Mouse (Mus musculus): ENCODE measurements around the gene Cd22. TPM values are rescaled to one million over a fixed set of nuclear protein-coding genes. Genes with fewer than 3 reads are reported as not detected.

Gene Cd22
- total and polyA plus RNA-seq, 3 experiments, result 0.22 TPM; not detected in 2

GRCm38 (mm10) chr7:30847386-30847785 lies 32.8 kb downstream of the Cd22 start:
- peaks cover 11% of the 10 kb centered on the region for H3K4me1 ChIP-seq (ENCODE audit: insufficient read depth, low read depth, low read length)
- DNase-seq (ENCODE audit: low spot score) (no peak), ATAC-seq (ENCODE audit: extremely low read depth, insufficient number of reproducible peaks, low FRiP score, poor library complexity, severe bottlenecking) (no peak)
- no peaks in the 10 kb centered on the region for H3K9me3 ChIP-seq (replicated peaks)
- H3K27me3 ChIP-seq (ENCODE audit: insufficient read depth, low read length), result no peaks in the 10 kb centered on the region
- no peak overlapping the region for H3K4me3 ChIP-seq (ENCODE audit: low read depth, low read length)
- no peak for TF ChIP-seq GATA1 (IDR thresholded peaks at IDR 0.05; ENCODE audit: borderline replicate concordance, low read length)
- no peak for TF ChIP-seq CTCF (IDR thresholded peaks at IDR 0.05; ENCODE audit: low read depth, low read length)
- TF ChIP-seq TAL1 (conservative IDR thresholded peaks at IDR 0.05; ENCODE audit: low read depth, low read length), result no peak
- no peak for TF ChIP-seq GATA2 (IDR thresholded peaks at IDR 0.05; ENCODE audit: borderline replicate concordance, low read depth, low read length)
- TF ChIP-seq POLR2AphosphoS5 (IDR thresholded peaks at IDR 0.05; ENCODE audit: insufficient replicate concordance, low read depth, low read length), result no peak
- H3K36me3 ChIP-seq (replicated peaks), result no peaks in the 10 kb centered on the region

- no peak overlapping the region for H3K4me3 ChIP-seq (ENCODE audit: low read depth, low read length)
- H3K4me1 ChIP-seq (ENCODE audit: insufficient read depth, low read depth, low read length), result peaks cover 18% of the 10 kb centered on the region
- H3K9me3 ChIP-seq (replicated peaks), result no peaks in the 10 kb centered on the region
- no peaks in the 10 kb centered on the region for H3K27me3 ChIP-seq (ENCODE audit: insufficient read depth, low read length)
- no peak for ATAC-seq (ENCODE audit: extremely low read depth, insufficient number of reproducible peaks, low FRiP score, poor library complexity, severe bottlenecking)
- H3K36me3 ChIP-seq (replicated peaks), result no peaks in the 10 kb centered on the region
- no peak for DNase-seq (ENCODE audit: low spot score)
- no peak for TF ChIP-seq CTCF (IDR thresholded peaks at IDR 0.05; ENCODE audit: low read depth, low read length)
- TF ChIP-seq TAL1 (conservative IDR thresholded peaks at IDR 0.05; ENCODE audit: low read depth, low read length), result no peak
- TF ChIP-seq POLR2AphosphoS5 (IDR thresholded peaks at IDR 0.05; ENCODE audit: insufficient replicate concordance, low read depth, low read length), result no peak
- no peak for TF ChIP-seq GATA2 (IDR thresholded peaks at IDR 0.05; ENCODE audit: borderline replicate concordance, low read depth, low read length)
- TF ChIP-seq GATA1 (IDR thresholded peaks at IDR 0.05; ENCODE audit: borderline replicate concordance, low read length), result no peak
These were observed 33.6 kb downstream of the Cd22 start for GRCm38 (mm10) chr7:30846505-30847053.

- Histone ChIP-seq H3K36me3 (replicated peaks) (no peaks in the 10 kb centered on the region), H3K27me3 (ENCODE audit: insufficient read depth, low read length) (no peaks in the 10 kb centered on the region), H3K9me3 (replicated peaks) (no peaks in the 10 kb centered on the region), H3K4me3 (ENCODE audit: low read depth, low read length) (no peak overlapping the region), H3K4me1 (ENCODE audit: insufficient read depth, low read depth, low read length) (peaks cover 25% of the 10 kb centered on the region)
- no peak for DNase-seq (ENCODE audit: low spot score)
- ATAC-seq (ENCODE audit: extremely low read depth, insufficient number of reproducible peaks, low FRiP score, poor library complexity, severe bottlenecking), result no peak
- TF ChIP-seq POLR2AphosphoS5 (IDR thresholded peaks at IDR 0.05; ENCODE audit: insufficient replicate concordance, low read depth, low read length) (no peak), CTCF (IDR thresholded peaks at IDR 0.05; ENCODE audit: low read depth, low read length) (no peak), GATA2 (IDR thresholded peaks at IDR 0.05; ENCODE audit: borderline replicate concordance, low read depth, low read length) (no peak), GATA1 (IDR thresholded peaks at IDR 0.05; ENCODE audit: borderline replicate concordance, low read length) (no peak), TAL1 (conservative IDR thresholded peaks at IDR 0.05; ENCODE audit: low read depth, low read length) (no peak)
These were observed 35.4 kb downstream of the Cd22 start for GRCm38 (mm10) chr7:30844676-30845297.

GRCm38 (mm10) chr7:30842092-30842491 lies 38.0 kb downstream of the Cd22 start:
- peak; percentile 11 for DNase-seq (ENCODE audit: low spot score)
- peak; percentile 55; the same call in 1 of the 2 replicates for ATAC-seq (ENCODE audit: extremely low read depth, insufficient number of reproducible peaks, low FRiP score, poor library complexity, severe bottlenecking)
- no peak for TF ChIP-seq GATA2 (IDR thresholded peaks at IDR 0.05; ENCODE audit: borderline replicate concordance, low read depth, low read length)
- TF ChIP-seq POLR2AphosphoS5 (IDR thresholded peaks at IDR 0.05; ENCODE audit: insufficient replicate concordance, low read depth, low read length), result no peak
- no peak for TF ChIP-seq TAL1 (conservative IDR thresholded peaks at IDR 0.05; ENCODE audit: low read depth, low read length)
- TF ChIP-seq GATA1 (IDR thresholded peaks at IDR 0.05; ENCODE audit: borderline replicate concordance, low read length), result no peak
- no peak for TF ChIP-seq CTCF (IDR thresholded peaks at IDR 0.05; ENCODE audit: low read depth, low read length)
- Histone ChIP-seq H3K27me3 (ENCODE audit: insufficient read depth, low read length) (peaks cover 4% of the 10 kb centered on the region; the same call in 1 of the 2 replicates), H3K9me3 (replicated peaks) (no peaks in the 10 kb centered on the region), H3K36me3 (replicated peaks) (no peaks in the 10 kb centered on the region), H3K4me3 (ENCODE audit: low read depth, low read length) (no peak overlapping the region), H3K4me1 (ENCODE audit: insufficient read depth, low read depth, low read length) (peaks cover 25% of the 10 kb centered on the region)

- Histone ChIP-seq H3K27me3 (ENCODE audit: insufficient read depth, low read length) (peaks cover 4% of the 10 kb centered on the region; the same call in 1 of the 2 replicates), H3K4me1 (ENCODE audit: insufficient read depth, low read depth, low read length) (peaks cover 20% of the 10 kb centered on the region), H3K9me3 (replicated peaks) (no peaks in the 10 kb centered on the region), H3K36me3 (replicated peaks) (no peaks in the 10 kb centered on the region), H3K4me3 (ENCODE audit: low read depth, low read length) (no peak overlapping the region)
- TF ChIP-seq POLR2AphosphoS5 (IDR thresholded peaks at IDR 0.05; ENCODE audit: insufficient replicate concordance, low read depth, low read length) (no peak), CTCF (IDR thresholded peaks at IDR 0.05; ENCODE audit: low read depth, low read length) (no peak), TAL1 (conservative IDR thresholded peaks at IDR 0.05; ENCODE audit: low read depth, low read length) (no peak), GATA1 (IDR thresholded peaks at IDR 0.05; ENCODE audit: borderline replicate concordance, low read length) (no peak), GATA2 (IDR thresholded peaks at IDR 0.05; ENCODE audit: borderline replicate concordance, low read depth, low read length) (no peak)
- no peak for ATAC-seq (ENCODE audit: extremely low read depth, insufficient number of reproducible peaks, low FRiP score, poor library complexity, severe bottlenecking)
- DNase-seq (ENCODE audit: low spot score), result no peak
These were observed 38.8 kb downstream of the Cd22 start for GRCm38 (mm10) chr7:30841379-30841778.

- TF ChIP-seq GATA1 (IDR thresholded peaks at IDR 0.05; ENCODE audit: borderline replicate concordance, low read length) (no peak), POLR2AphosphoS5 (IDR thresholded peaks at IDR 0.05; ENCODE audit: insufficient replicate concordance, low read depth, low read length) (no peak), CTCF (IDR thresholded peaks at IDR 0.05; ENCODE audit: low read depth, low read length) (no peak), TAL1 (conservative IDR thresholded peaks at IDR 0.05; ENCODE audit: low read depth, low read length) (no peak), GATA2 (IDR thresholded peaks at IDR 0.05; ENCODE audit: borderline replicate concordance, low read depth, low read length) (no peak)
- no peak overlapping the region for H3K4me3 ChIP-seq (ENCODE audit: low read depth, low read length)
- H3K27me3 ChIP-seq (ENCODE audit: insufficient read depth, low read length), result peaks cover 4% of the 10 kb centered on the region; the same call in 1 of the 2 replicates
- H3K36me3 ChIP-seq (replicated peaks), result no peaks in the 10 kb centered on the region
- peaks cover 19% of the 10 kb centered on the region for H3K4me1 ChIP-seq (ENCODE audit: insufficient read depth, low read depth, low read length)
- H3K9me3 ChIP-seq (replicated peaks), result no peaks in the 10 kb centered on the region
- no peak for DNase-seq (ENCODE audit: low spot score)
- ATAC-seq (ENCODE audit: extremely low read depth, insufficient number of reproducible peaks, low FRiP score, poor library complexity, severe bottlenecking), result no peak
These were observed 39.8 kb downstream of the Cd22 start for GRCm38 (mm10) chr7:30840306-30840705.
